Mouse (Mus musculus) embryonic fibroblast, embryonic 13.5 days (primary cell): ENCODE measurements around the gene Sae1.

Source experiments
- CTCF ChIP-seq: IDR thresholded peaks from 2 replicates; pipeline ENCODE4 v1.5.1; 2011; ENCODE audit warnings: mild to moderate bottlenecking, control low read depth, low read length, moderate library complexity, borderline replicate concordance; ENCODE audit not compliant: insufficient read depth
- POLR2A ChIP-seq: IDR thresholded peaks from 2 replicates; pipeline ENCODE4 v1.6.1; 2011; ENCODE audit warnings: low read depth, mild to moderate bottlenecking, control low read depth, low read length, moderate library complexity

GRCm38 (mm10) chr7:16395944-16396343 lies 8.3 kb upstream of the Sae1 start:
- TF ChIP-seq CTCF, result no peak
- TF ChIP-seq POLR2A, result no peak
